Mouse (Mus musculus) frontal cortex, postnatal 36 days (tissue): Measurements from ENCODE around the gene Ces3b.
A peak's percentile ranks its signal among the peaks of the same experiment; 100 is the strongest.
"Not testable (repeated sequence)": the region's sequence is repeated elsewhere in the genome, so short reads cannot be mapped to it uniquely, and the experiment has no call there.

ENCODE experiments used
- DNase-seq, 2 experiments: peaks; one replicate each; pipeline ENCODE4 v3.0.0; 2022; ENCODE audit warnings: low spot score in 2 of 2

Ces3b gene

GRCm38 (mm10) chr8:105083449-105084050, at the start of gene Ces3b:
Gene Ces3b (plus strand): TSS chr8:105083753.
- DNase-seq = no peak

- no peak for DNase-seq
Observed at GRCm38 (mm10) chr8:105043510-105043909, 40.0 kb upstream of the Ces3b start.

GRCm38 (mm10) chr8:105045824-105046401, 37.6 kb upstream of the Ces3b start:
- no peak for DNase-seq

GRCm38 (mm10) chr8:105048371-105048854, 35.1 kb upstream of the Ces3b start, which contains the start of gene Ces3a:
Gene Ces3a (plus strand): TSS chr8:105048601.
- DNase-seq = no peak

- DNase-seq = no peak
Observed at GRCm38 (mm10) chr8:105056211-105056610, 27.3 kb upstream of the Ces3b start.

- no peak for DNase-seq
Observed at GRCm38 (mm10) chr8:105060056-105060455, 23.5 kb upstream of the Ces3b start.

GRCm38 (mm10) chr8:105066761-105067160, 16.8 kb upstream of the Ces3b start:
- DNase-seq = no peak

- not testable (repeated sequence) for DNase-seq
Observed at GRCm38 (mm10) chr8:105067905-105068304, 15.6 kb upstream of the Ces3b start.

GRCm38 (mm10) chr8:105068971-105069370, 14.6 kb upstream of the Ces3b start:
- no peak for DNase-seq

- no peak for DNase-seq
Observed at GRCm38 (mm10) chr8:105076601-105077000, 7.0 kb upstream of the Ces3b start.

GRCm38 (mm10) chr8:105077071-105077470, 6.5 kb upstream of the Ces3b start:
- DNase-seq = no peak

GRCm38 (mm10) chr8:105078591-105078990, 5.0 kb upstream of the Ces3b start:
- DNase-seq = no peak

GRCm38 (mm10) chr8:105080814-105081336, 2.7 kb upstream of the Ces3b start:
- DNase-seq = no peak

GRCm38 (mm10) chr8:105088166-105088565, 4.6 kb downstream of the Ces3b start:
- DNase-seq = not testable (repeated sequence)

GRCm38 (mm10) chr8:105088581-105088980, 5.0 kb downstream of the Ces3b start:
- DNase-seq = no peak

GRCm38 (mm10) chr8:105093992-105094391, 10.4 kb downstream of the Ces3b start:
- no peak for DNase-seq

- not testable (repeated sequence) for DNase-seq
Observed at GRCm38 (mm10) chr8:105102101-105102785, 18.7 kb downstream of the Ces3b start.

GRCm38 (mm10) chr8:105103701-105104100, 20.1 kb downstream of the Ces3b start:
- not testable (repeated sequence) for DNase-seq

GRCm38 (mm10) chr8:105104220-105104619, 20.7 kb downstream of the Ces3b start:
- no peak for DNase-seq

- no peak for DNase-seq
Observed at GRCm38 (mm10) chr8:105129864-105130263, 46.3 kb downstream of the Ces3b start.

GRCm38 (mm10) chr8:105131509-105131908, 48.0 kb downstream of the Ces3b start, which contains the start of gene Ces4a:
Gene Ces4a (plus strand): TSS chr8:105131800.
- DNase-seq = no peak

- DNase-seq = peak; percentile 49 to 50
Observed at GRCm38 (mm10) chr8:105138423-105138822, 54.9 kb downstream of the Ces3b start.
